Mouse (Mus musculus) CH12.LX (cell line): ENCODE data around the gene Acsl3. TPM values are rescaled to one million over a fixed set of nuclear protein-coding genes. Genes with fewer than 3 reads are reported as not detected.

Experiments
- DNase-seq: peaks from one replicate; pipeline ENCODE4 v3.0.0-alpha.2; 2013; ENCODE audit errors: extremely low read depth
- H3K27ac ChIP-seq: 2 replicates; pipeline ENCODE4 v1.5.1; 2012; ENCODE audit warnings: low read depth, mild to moderate bottlenecking, control low read depth, moderate library complexity; ENCODE audit not compliant: insufficient read depth
- H3K27me3 ChIP-seq: replicated peaks from 2 replicates; pipeline ENCODE3; 2012; ENCODE audit warnings: inconsistent platforms
- H3K36me3 ChIP-seq, 2 experiments: replicated peaks in 1 of 2; 2 replicates each; pipeline versions ENCODE3 to v1.6.1; 2012; ENCODE audit warnings: inconsistent platforms in 1 of 2, low read length in 1 of 2, mild to moderate bottlenecking in 1 of 2, mixed read lengths in 1 of 2, moderate library complexity in 1 of 2; ENCODE audit not compliant: control insufficient read depth in 1 of 2, insufficient read depth in 1 of 2
- H3K4me1 ChIP-seq, 2 experiments: 2 replicates each; pipeline ENCODE4 v1.6.1; 2012; ENCODE audit warnings: inconsistent platforms in 1 of 2, moderate library complexity in 1 of 2; ENCODE audit not compliant: insufficient read depth in 2 of 2, control insufficient read depth in 1 of 2
- H3K4me2 ChIP-seq: 2 replicates; pipeline ENCODE4 v1.6.1; 2012; ENCODE audit warnings: low read depth, mild to moderate bottlenecking, control low read depth; ENCODE audit not compliant: poor library complexity, insufficient read depth, severe bottlenecking
- H3K4me3 ChIP-seq, 3 experiments: fragments of 150-350 bp in 1 of 3; sonication (generic) in 1 of 3; replicated peaks in 1 of 3; 2 replicates each; pipeline versions ENCODE3 to v1.5.1; 2011 to 2012; ENCODE audit warnings: low read depth in 2 of 3, low read length in 2 of 3, mild to moderate bottlenecking in 2 of 3, moderate library complexity in 2 of 3, control low read depth in 1 of 3, improper control_type of control experiment in 1 of 3, inconsistent platforms in 1 of 3, mixed read lengths in 1 of 3; ENCODE audit not compliant: poor library complexity in 1 of 3
- H3K79me2 ChIP-seq: replicated peaks from 2 replicates; pipeline ENCODE4 v1.6.1; 2012; ENCODE audit warnings: mild to moderate bottlenecking, moderate library complexity; ENCODE audit not compliant: control insufficient read depth, poor library complexity, insufficient read depth, severe bottlenecking; ENCODE audit errors: extremely low read depth
- H3K9ac ChIP-seq: 2 replicates; pipeline ENCODE4 v1.6.1; 2012; ENCODE audit warnings: low read depth, mild to moderate bottlenecking, control low read depth, moderate library complexity; ENCODE audit not compliant: insufficient read depth
- H3K9me3 ChIP-seq: replicated peaks from 2 replicates; pipeline ENCODE3; 2012; ENCODE audit warnings: low read length, inconsistent platforms, mixed read lengths
- BHLHE40 ChIP-seq: IDR thresholded peaks from 2 replicates; pipeline ENCODE4 v1.6.1; 2011; ENCODE audit warnings: mild to moderate bottlenecking, low read depth, low read length, improper control_type of control experiment
- CHD1 ChIP-seq: IDR thresholded peaks from 2 replicates; pipeline ENCODE4 v1.6.1; 2012; ENCODE audit warnings: low read depth, low read length, improper control_type of control experiment, inconsistent platforms
- CHD2 ChIP-seq: IDR thresholded peaks from 2 replicates; pipeline ENCODE4 v1.6.1; 2011; ENCODE audit warnings: low read length, improper control_type of control experiment
- CTCF ChIP-seq, 2 experiments: IDR thresholded peaks in 1 of 2; conservative IDR thresholded peaks in 1 of 2; 2 replicates each; pipeline ENCODE4 v1.5.1; 2011 to 2012; ENCODE audit warnings: low read depth in 2 of 2, low read length in 2 of 2, improper control_type of control experiment in 1 of 2, inconsistent platforms in 1 of 2, mild to moderate bottlenecking in 1 of 2, moderate library complexity in 1 of 2
- E2F4 ChIP-seq: IDR thresholded peaks from 2 replicates; pipeline ENCODE4 v1.6.1; 2011; ENCODE audit warnings: low read depth, low read length, improper control_type of control experiment; ENCODE audit not compliant: insufficient replicate concordance
- ELF1 ChIP-seq: IDR thresholded peaks from 2 replicates; pipeline ENCODE4 v1.6.1; 2014; ENCODE audit warnings: low read depth, mild to moderate bottlenecking, inconsistent platforms, low read length, improper control_type of control experiment
- EP300 ChIP-seq: IDR thresholded peaks from 2 replicates; pipeline ENCODE4 v1.6.1; 2011; ENCODE audit warnings: low read length, improper control_type of control experiment
- ETS1 ChIP-seq: conservative IDR thresholded peaks from 2 replicates; pipeline ENCODE4 v1.6.1; 2012; ENCODE audit warnings: low read depth, mild to moderate bottlenecking, inconsistent platforms, low read length, improper control_type of control experiment, moderate library complexity
- IRF4 ChIP-seq: IDR thresholded peaks from 2 replicates; pipeline ENCODE4 v1.6.1; 2014; ENCODE audit warnings: low read depth, mild to moderate bottlenecking, inconsistent platforms, low read length, improper control_type of control experiment
- MAFK ChIP-seq: IDR thresholded peaks from 2 replicates; pipeline ENCODE4 v1.6.1; 2011; ENCODE audit warnings: low read length, improper control_type of control experiment; ENCODE audit not compliant: insufficient replicate concordance
- MAX ChIP-seq: IDR thresholded peaks from 2 replicates; pipeline ENCODE4 v1.6.1; 2011; ENCODE audit warnings: low read length, improper control_type of control experiment
- MXI1 ChIP-seq: IDR thresholded peaks from 2 replicates; pipeline ENCODE4 v1.6.1; 2011; ENCODE audit warnings: mild to moderate bottlenecking, low read depth, low read length, improper control_type of control experiment
- POLR2A ChIP-seq: IDR thresholded peaks from 2 replicates; pipeline ENCODE4 v1.6.1; 2011; ENCODE audit warnings: low read depth, mild to moderate bottlenecking, improper control_type of control experiment, low read length
- POLR2AphosphoS2 ChIP-seq: IDR thresholded peaks from 2 replicates; pipeline ENCODE4 v1.6.1; 2011; ENCODE audit warnings: low read depth, low read length, improper control_type of control experiment
- RCOR1 ChIP-seq: conservative IDR thresholded peaks from 2 replicates; pipeline ENCODE4 v1.6.1; 2012; ENCODE audit warnings: low read depth, mild to moderate bottlenecking, inconsistent platforms, low read length, improper control_type of control experiment
- SIN3A ChIP-seq: IDR thresholded peaks from 2 replicates; pipeline ENCODE4 v1.6.1; 2012; ENCODE audit warnings: low read length, improper control_type of control experiment, inconsistent platforms
- UBTF ChIP-seq: IDR thresholded peaks from 2 replicates; pipeline ENCODE4 v1.6.1; 2012; ENCODE audit warnings: low read depth, mild to moderate bottlenecking, inconsistent platforms, low read length, improper control_type of control experiment, moderate library complexity
- USF2 ChIP-seq: conservative IDR thresholded peaks from 2 replicates; pipeline ENCODE4 v1.6.1; 2011; ENCODE audit warnings: low read depth, low read length, improper control_type of control experiment
- ZC3H11A ChIP-seq: IDR thresholded peaks from 2 replicates; pipeline ENCODE4 v1.6.1; 2012; ENCODE audit warnings: low read depth, mild to moderate bottlenecking, inconsistent platforms, low read length, improper control_type of control experiment
- ZKSCAN1 ChIP-seq: IDR thresholded peaks from 2 replicates; pipeline ENCODE4 v1.6.1; 2012; ENCODE audit warnings: low read depth, inconsistent platforms, low read length, improper control_type of control experiment, borderline replicate concordance
- ZMIZ1 ChIP-seq: IDR thresholded peaks from 2 replicates; pipeline ENCODE4 v1.6.1; 2012; ENCODE audit warnings: low read depth, mild to moderate bottlenecking, inconsistent platforms, low read length, improper control_type of control experiment
- ZNF384 ChIP-seq: IDR thresholded peaks from 2 replicates; pipeline ENCODE4 v1.6.1; 2012; ENCODE audit warnings: low read depth, low read length, improper control_type of control experiment, inconsistent platforms
- dilution Hi-C: fragments of 300-500 bp; cut with MboI; formaldehyde crosslinking; loops from 2 replicates; pipeline ENCODE4 v1.14.3; 2020; ENCODE audit warnings: low sequenced_read_pairs; ENCODE audit not compliant: extremely low pct_unique_long_range_greater_than_20kb, extremely low pct_ligation_motif_present
- in situ Hi-C: fragments of 300-500 bp; cut with MboI; formaldehyde crosslinking; loops from 3 replicates; pipeline ENCODE4 v1.14.3; 2019; ENCODE audit warnings: low sequenced_read_pairs, low pct_ligation_motif_present, low pct_unique_long_range_greater_than_20kb, mixed read lengths
- polyA plus RNA-seq: library from polyadenylated mRNA; unstranded; fragments of >175 nt; gene quantifications from 2 replicates; pipeline ENCODE4 v1.2.1, GENCODE M21; 2012; ENCODE audit warnings: low read depth; ENCODE audit not compliant: insufficient read length
- total RNA-seq, 2 experiments: library from RNA; depleted of rRNA; stranded (reverse); fragments of 300-350 nt in 1 of 2; fragments of >200 nt in 1 of 2; gene quantifications; 2 replicates each; pipeline ENCODE4 v1.2.3; 2012 to 2014

The Acsl3 gene
- total and polyA plus RNA-seq, 3 experiments, result 19.0 to 57.5 (median 25.3) TPM

- Histone ChIP-seq H3K4me1 (peaks cover 0 to 6% of the 10 kb centered on the region in 2 experiments; a peak in 1 of 4 replicates), H3K4me3 (no peak overlapping the region), H3K79me2 (no peaks in the 10 kb centered on the region), H3K9ac (no peak overlapping the region), H3K36me3 (no peaks in the 10 kb centered on the region), H3K4me2 (0 out of 2 replicates have a peak overlapping the region, but pooled peaks have one; percentile 23), H3K9me3 (no peaks in the 10 kb centered on the region), H3K27me3 (no peaks in the 10 kb centered on the region)
- DNase-seq, result no peak
- dilution Hi-C loops (no loop called here), in situ Hi-C loops (loop anchor here (25.0 kb wide), 1 partner anchor 962 kb away; no protein-coding TSS in a partner anchor)
- TF ChIP-seq MXI1, result no peak
- TF ChIP-seq ETS1, result no peak
- no peak for TF ChIP-seq MAFK
- TF ChIP-seq ZMIZ1, result no peak
- no peak for TF ChIP-seq RCOR1
- no peak for TF ChIP-seq UBTF
- TF ChIP-seq SIN3A, result no peak
- no peak for TF ChIP-seq IRF4
- TF ChIP-seq POLR2A, result no peak
- TF ChIP-seq BHLHE40, result no peak
- TF ChIP-seq CTCF (conservative IDR thresholded peaks at IDR 0.05 in 1 of 2, IDR thresholded peaks at IDR 0.05 in 1 of 2; ENCODE audit: low read depth in 2 of 2, low read length in 2 of 2), result no peak
- no peak for TF ChIP-seq ZC3H11A
- TF ChIP-seq POLR2AphosphoS2, result no peak
- TF ChIP-seq MAX, result no peak
- TF ChIP-seq ELF1, result no peak
- TF ChIP-seq, all 38 proteins: peak for 0
- no peak overlapping the region for H3K27ac ChIP-seq
These were observed 67.5 kb downstream of the Acsl3 start for GRCm38 (mm10) chr1:78725191-78725490.

- Histone ChIP-seq H3K79me2 (no peaks in the 10 kb centered on the region), H3K9ac (no peak overlapping the region), H3K36me3 (no peaks in the 10 kb centered on the region), H3K9me3 (no peaks in the 10 kb centered on the region), H3K27ac (no peak overlapping the region), H3K4me3 (no peak overlapping the region)
- dilution Hi-C loops (no loop called here), in situ Hi-C loops (loop anchor here (25.0 kb wide), 1 partner anchor 962 kb away; no protein-coding TSS in a partner anchor)
- no peak for TF ChIP-seq ETS1
- TF ChIP-seq BHLHE40, result no peak
- TF ChIP-seq MAX, result no peak
- no peak for TF ChIP-seq E2F4
- TF ChIP-seq ZKSCAN1, result no peak
- TF ChIP-seq SIN3A, result no peak
- no peak for TF ChIP-seq ZC3H11A
- TF ChIP-seq RCOR1, result no peak
- TF ChIP-seq ZNF384, result no peak
- no peak for TF ChIP-seq EP300
- no peak for TF ChIP-seq CHD1
- TF ChIP-seq CHD2, result no peak
- no peak for TF ChIP-seq USF2
- TF ChIP-seq, all 38 proteins: peak for 0
- H3K4me2 ChIP-seq, result no peak overlapping the region
- no peak for DNase-seq
- H3K27me3 ChIP-seq, result no peaks in the 10 kb centered on the region
- peaks cover 0 to 6% of the 10 kb centered on the region in 2 experiments; a peak in 1 of 4 replicates for H3K4me1 ChIP-seq
These were observed 68.1 kb downstream of the Acsl3 start for GRCm38 (mm10) chr1:78725617-78726223.
